Mouse (Mus musculus) testis, postnatal 14 days (tissue): Measurements from ENCODE around the gene Rhbdl3.
"Not testable (repeated sequence)": the region's sequence is repeated elsewhere in the genome, so short reads cannot be mapped to it uniquely, and the experiment has no call there.

Experiments
- DNase-seq: peaks from one replicate; pipeline ENCODE4 v3.0.0; 2021; ENCODE audit warnings: low spot score

Rhbdl3 gene

DNA sequence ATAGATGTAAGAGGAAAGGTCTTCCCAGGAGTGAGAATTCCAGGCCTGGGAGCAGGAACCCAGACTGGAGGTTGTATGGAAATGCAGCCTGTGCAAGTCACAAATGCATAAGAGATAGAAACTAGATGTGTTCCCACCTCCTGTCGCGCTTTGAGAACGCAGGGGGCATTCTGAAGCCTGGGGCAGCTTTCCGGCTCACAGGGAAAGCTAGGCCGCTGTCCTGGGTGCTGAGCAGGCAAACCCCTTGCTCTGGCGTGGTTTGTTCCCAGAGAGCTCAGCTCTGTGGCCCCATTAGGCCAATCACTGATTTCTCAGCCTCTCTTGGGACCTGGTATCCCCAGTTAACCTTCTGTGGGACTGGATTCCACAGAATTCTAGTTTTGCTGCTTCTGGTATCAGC is 11.9 kb downstream of the Rhbdl3 start:
- DNase-seq = no peak

DNA sequence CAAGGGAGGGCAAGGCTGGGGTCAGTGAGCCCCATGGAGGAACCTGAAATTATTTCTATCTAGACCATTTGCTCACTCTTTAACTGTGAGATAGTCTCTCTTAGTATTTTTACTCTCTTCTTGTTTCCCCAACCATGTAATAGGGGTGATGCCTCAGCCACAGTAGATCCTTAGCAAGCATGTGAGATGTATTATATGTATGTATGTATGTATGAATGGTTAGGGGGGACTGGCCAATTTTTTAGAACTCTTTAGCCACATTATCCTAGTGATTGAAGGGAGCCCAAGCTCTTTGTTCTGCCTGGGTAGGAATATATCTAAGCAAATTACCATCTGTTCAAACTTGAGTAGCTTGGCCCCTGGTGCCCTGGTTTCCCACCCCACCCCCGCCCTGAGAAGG is 12.8 kb downstream of the Rhbdl3 start:
- DNase-seq = no peak

DNA sequence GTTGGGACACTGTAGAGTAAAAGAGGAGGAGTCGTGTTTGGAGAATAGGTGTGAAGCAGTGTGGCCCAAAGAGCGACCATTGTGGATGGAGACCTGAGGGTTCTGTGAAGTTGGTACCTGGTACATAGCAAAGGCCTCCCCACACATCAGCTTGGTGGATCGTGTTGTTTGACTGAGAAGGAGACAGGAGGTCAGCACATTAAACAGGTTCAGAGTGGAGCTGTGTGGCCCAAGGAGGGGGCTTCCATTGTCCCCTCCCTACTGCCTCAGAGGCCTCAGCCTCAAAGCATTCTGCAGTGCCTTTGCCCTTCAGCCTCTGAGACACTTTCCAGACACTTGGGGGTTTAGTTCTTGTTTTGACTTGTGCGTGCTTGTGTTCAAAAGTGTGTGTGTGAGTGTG is 13.2 kb downstream of the Rhbdl3 start:
- no peak for DNase-seq

DNA sequence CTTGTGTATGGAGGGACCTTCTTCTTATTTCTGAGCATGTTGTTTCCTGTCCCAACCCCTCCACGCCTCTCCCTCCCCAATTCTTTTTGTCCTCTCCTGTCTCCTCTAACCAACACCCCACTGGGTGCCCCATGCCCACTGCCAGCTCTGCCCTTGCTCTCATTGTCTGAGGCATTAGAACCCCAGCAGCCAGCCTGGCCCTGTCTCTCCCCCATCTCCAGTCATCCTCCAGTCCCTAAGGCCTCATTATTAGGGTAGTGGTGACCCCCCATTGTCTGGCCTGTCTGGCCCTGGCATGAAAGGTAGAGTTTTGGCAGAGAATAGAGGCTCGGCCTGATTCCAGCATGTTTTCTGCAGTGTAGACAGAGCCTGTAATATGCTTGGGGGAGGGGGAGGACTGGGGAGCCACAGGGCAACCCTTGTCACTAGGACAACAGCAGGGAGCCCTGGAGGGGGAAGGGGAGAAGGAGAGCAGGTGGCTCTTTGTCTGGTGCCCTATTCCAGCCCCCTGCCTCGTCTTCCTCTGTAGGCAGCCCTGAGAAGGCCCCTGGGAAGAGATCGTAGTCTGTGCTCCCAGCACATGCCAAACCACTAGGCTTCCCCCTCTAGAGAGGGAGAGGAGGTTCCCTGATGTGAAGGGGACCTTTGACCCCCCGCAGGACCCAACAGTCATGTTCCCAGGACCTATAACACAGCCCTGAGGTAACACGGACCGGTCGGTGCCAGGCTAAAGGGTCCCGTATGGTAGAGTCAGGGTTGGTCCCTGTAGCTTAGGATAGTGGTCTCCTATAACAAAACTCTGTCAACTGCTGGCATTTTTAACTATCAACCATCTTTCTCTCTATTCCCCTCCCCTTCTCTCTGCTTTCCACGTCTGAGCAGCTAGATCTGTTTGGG is 15.3 kb downstream of the Rhbdl3 start:
- no peak for DNase-seq

DNA sequence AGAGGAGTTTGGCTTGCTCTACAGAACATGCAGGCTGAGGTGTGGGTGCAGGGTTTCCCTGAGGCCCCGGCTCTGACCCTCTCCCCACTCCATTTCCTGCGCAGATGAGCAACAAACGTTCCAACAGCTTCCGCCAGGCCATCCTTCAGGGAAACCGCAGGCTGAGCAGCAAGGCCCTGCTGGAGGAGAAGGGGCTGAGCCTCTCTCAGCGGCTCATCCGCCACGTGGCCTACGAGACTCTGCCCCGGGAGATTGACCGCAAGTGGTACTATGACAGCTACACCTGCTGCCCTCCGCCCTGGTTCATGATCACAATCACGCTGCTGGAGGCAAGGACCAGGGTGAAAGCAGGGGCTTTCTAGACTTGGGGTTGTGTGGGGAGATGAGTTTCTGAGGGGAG is 22.5 kb downstream of the Rhbdl3 start:
- no peak for DNase-seq

DNA sequence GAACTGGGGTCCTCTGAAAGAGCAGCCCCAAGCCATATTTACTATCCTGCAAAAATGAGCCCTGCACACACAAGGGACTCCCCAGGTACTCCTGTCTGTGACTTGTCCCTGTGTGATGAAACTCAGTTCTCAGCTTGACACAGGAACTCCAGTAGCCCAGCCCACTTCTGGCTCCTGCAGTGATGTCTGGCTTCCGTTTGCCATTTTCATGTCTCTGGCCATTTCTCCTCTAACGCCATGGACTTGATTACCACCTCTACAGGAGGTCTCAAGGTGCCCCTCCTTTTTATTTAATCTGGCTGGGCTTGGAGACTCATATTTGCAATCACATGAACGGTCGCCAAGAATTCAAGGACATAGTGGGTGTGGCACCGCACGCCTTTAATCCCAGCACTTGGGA is 23.9 kb downstream of the Rhbdl3 start:
- no peak for DNase-seq

DNA sequence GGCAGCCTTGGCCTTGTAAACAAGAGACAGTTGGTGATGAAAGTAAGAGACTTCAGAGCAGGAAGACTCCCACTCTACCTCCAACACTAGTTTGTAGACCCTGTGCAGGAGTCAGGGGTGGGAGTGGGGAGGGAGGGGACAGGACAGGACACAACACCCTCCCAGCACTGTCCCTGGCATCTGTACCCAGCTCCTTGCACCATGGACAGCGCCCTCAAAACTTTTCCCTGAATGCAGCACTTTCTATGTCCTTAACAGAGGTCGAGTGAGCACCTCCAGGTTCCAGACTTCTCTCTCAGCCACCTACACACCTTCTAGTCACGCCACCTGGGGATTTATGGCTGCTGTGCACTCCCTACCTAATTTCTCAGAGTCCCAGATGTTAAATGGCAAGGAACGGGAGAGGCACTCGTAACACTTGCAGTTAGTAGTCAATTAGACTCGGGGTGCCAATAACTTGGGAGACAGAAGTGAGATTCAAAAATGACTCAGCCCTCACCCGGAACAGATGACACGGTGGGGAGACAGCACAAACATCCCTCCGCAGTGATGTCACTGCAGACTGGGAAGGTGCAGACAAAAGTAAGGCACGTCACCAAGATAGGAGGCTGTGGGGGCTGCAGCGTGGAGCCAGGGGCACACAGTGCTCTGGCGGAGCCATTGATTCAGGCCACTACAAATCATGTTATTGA is 32.1 kb downstream of the Rhbdl3 start:
- no peak for DNase-seq

DNA sequence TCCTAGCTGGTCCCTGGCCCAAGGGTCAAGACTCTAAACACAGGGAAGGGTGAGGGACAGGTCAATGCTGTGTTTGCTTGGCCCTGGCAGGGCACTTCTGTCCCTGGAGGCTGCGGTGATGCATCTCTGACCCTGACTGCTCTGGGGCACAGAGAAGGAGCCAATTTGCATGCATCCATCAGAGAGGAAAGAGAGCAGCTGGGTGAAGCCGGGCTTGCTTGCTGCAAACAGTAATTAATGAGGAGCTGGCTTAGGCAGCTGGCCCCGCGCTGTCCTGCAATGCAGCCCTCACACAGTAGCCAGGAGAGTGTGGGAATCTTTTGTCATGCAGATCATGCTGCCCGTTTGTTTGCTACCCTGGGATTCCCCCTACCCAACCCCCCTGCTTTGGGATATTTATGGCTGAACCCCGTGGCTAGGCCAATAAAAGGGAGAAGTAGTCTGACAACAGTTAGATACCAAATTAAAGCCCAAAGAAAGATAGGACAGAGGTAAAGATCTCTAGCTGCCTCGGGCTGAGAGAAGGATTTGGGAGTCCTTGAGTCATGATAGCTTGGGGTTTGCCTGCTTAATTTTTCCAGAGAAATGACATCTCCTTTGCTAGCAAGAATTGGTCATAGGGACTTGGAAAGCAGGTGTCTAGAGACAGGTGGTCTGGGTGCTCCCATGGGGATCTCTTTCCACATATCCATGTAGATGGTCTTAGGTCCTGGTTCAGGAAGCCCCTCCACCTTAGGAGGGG is 35.1 kb downstream of the Rhbdl3 start:
- no peak for DNase-seq

DNA sequence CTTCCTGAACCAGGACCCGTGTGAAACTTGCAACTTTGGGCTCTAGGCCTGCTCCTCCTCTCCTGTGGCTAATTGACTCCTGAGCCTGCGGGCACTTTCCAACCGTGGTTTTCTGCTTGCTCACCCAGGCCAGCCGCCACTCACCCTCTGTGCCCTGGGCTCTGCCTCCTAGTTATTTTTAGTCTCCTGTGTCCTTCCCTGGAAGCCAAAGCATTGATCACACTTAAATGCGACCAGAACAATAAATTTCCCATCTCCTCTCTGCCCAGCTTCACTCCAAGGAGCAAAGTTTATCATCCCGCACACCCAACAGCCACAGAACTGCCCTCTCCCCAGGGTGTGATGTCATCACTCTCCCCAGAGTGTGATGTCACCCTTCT is 35.6 kb downstream of the Rhbdl3 start:
- no peak for DNase-seq

DNA sequence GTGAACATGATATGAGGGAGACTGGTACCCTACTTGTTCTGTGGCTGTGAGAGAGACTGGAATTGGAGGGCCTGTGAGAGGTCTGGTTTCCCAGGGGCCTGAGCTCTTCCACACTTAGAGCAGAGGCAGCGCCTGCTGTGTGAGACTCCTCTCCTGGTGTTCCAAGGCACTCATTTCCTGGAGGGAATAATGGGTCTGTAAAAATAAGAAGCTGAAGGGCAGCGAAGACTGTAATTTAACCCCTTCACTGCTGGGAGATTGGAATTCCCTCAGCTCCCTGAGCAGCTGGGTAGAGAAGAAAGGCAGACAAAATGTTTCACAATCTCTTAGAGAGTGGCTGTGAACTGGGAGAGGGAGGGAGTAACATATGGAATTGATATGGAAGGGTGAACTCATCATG is 41.8 kb downstream of the Rhbdl3 start:
- DNase-seq = no peak

DNA sequence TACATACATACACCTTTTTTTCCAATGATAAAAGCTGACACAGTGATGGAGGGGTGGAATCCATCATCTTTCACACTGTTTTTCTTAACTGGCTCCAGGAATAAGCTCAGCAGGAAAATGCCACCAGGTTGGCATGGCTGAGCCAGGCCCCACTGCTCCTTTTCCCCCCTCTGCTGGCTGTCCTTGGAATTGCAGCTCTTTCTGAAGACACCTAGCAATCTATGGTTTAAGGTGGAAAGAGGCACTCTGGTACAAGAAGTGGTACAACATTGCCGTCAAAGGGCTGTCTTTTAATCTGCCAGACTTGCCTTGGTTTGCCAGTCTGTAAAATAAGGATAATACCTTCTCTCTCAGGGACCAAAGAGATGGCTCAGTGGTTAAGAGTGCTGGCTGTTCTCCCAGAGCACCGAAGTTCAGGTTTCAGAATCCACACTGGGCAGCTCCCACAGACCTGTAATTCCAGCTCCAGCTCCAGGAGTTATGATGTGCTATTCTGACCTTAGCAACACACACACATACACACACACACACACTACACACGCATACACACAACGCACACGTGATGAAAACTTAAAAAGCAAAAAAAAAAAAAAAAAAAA is 51.2 kb downstream of the Rhbdl3 start:
- peak; percentile 68 for DNase-seq

DNA sequence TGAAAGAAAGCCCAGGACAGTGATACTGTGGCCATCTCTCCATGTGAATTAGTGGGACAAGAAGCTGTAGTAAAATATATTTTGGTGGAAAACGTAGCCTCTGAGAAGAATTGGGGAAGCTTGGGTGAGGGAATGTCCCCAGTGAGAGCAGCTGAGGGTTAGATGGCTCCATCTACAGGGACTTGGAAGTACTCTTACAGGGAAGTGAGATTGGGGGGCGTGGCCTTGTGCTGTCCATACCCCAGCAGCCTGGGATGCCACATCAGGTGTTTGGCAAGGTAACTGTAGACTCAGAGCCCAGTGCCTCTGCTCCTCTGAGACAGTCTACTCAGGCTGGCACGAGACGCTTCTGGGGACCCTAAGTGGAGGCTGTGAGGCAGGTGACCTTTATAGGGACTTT is 54.1 kb downstream of the Rhbdl3 start:
- DNase-seq = no peak

DNA sequence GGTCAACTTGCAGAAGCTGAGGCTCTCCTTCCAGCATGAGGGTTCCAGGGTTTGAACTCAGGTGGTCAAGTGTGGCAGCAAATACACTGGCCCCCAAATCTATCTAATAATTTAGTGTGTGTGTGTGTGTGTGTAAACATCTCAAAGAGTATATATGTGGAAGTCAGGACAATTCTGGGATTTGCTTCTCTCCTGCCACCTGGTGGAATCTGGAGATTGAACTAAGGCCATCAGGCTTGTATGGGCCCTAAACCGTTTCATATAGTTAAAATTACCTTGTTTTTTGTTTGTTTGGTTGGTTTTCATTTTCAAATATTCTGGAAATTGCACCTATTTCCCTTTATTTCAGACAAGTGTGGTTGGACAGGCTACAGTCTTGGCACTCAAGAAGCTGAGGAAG is 68.2 kb downstream of the Rhbdl3 start:
- DNase-seq = no peak

DNA sequence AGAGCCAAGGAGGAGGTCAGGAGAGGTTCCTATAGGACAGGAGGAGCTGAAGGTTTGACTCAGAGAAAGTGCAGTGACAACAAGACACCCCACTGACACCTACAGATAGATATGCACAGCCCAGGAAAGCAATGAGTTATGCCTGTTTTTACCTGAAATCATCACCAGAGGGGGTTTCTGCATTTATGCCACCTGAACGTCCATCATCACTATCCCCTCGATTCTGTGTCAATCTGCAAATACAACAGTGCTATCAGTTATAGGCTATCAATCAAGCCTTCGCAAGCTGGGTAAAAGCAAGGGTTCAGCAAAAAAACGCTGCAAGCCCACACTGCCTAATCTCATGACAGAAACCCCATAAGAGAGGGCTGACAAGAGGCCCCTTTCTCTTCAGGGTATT is 75.9 kb downstream of the Rhbdl3 start:
- DNase-seq = no peak

DNA sequence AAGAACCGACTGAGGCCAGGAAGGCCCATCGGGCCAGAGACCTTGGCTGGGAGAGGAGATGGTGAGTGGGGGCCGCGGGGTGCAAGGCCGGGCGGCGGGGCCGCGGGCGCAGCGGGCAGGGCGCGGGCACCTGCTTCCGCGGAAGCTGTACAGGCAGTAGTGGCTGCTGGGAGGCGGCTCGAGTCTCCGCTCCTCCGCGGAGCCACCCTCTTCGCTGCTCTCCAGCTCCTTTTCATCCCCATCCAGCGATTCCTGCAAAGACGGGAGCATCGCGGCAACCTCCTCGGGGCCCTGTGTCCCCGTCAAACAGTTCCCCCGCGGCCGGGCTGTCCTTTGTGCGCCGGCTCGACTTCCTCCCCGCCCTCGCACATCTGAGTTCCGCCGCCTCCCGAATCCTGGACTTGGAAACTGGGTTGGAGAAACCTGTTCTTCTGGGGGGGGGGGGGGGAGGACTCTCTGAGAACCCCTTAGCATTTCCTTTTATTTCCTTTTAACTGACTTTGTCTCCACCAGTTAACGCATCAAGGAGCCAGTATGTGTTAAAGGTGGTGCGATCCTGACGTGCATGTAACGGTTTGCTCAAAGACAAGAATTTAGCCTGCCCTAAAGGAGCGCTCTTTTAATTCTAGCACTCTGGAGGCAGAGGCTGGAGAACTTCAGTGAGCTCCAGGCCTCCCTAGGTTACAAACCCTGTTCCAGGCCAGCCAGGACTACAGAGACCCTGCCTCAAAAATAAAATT is 77.2 kb downstream of the Rhbdl3 start, which contains the start of gene 5730455P16Rik:
5730455P16Rik (minus strand) TSS at position 323 of the 740 bp plus-strand sequence.
- peak; percentile 88 for DNase-seq

DNA sequence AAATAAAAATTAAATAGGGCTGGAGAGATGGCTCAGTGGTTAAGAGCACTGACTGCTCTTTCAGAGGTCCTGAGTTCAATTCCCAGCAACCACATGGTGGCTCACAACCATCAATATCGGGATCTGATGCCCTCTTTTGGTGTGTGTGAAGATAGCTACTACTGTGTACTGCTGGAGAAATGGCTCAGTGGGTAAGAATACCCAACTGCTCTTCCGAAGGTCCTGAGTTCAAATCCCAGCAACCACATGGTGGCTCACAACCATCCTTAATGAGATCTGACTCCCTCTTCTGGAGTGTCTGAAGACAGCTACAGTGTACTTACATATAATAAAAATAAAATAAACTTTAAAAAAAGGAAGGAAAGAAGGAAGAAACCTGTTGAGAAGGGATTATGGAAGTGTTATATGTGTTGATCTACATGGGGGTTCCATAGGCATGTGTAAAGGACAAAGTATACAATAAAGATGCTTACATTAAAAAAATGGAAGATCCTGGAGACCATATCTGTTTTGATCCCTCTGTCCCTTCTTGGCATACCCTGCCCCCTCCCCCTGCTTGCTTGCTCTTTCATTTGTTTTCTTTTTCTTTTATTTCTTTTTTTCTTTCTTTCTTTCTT is 77.8 kb downstream of the Rhbdl3 start:
- DNase-seq = not testable (repeated sequence)

DNA sequence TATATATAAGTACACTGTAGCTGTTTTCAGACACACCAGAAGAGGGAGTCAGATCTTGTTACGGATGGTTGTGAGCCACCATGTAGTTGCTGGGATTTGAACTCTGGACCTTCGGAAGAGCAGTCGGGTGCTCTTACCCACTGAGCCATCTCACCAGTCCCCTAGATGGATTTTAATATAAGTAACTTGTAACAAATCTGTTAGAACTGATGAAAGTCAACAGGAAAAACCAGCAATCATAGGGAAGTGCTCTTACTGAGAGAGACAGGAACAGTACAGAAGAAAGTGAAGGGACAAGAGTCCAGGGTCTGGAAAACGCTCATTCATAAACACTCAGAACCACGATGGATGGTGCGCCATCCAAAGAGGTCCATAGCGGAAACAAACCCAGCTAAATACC is 78.5 kb downstream of the Rhbdl3 start:
- DNase-seq = not testable (repeated sequence)

DNA sequence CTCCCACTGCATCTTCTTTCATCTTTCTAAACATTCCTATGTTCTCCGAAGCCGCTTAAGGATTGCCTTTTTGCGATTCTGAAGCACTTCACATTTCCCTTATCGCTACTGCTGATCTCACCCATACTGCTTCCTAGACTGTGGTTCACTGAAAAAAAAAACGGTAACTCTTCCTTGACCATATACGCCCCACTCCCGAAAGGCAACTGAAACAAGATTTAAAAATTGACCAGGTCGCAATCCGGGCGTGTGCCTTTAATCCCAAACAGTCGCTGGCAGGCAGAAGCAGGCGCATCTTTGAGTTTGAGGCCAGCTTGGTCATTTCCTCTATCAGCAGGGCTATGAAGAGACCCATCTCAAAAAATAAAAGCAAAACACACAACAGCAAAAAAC is 81.9 kb downstream of the Rhbdl3 start:
- DNase-seq = peak; percentile 24

DNA sequence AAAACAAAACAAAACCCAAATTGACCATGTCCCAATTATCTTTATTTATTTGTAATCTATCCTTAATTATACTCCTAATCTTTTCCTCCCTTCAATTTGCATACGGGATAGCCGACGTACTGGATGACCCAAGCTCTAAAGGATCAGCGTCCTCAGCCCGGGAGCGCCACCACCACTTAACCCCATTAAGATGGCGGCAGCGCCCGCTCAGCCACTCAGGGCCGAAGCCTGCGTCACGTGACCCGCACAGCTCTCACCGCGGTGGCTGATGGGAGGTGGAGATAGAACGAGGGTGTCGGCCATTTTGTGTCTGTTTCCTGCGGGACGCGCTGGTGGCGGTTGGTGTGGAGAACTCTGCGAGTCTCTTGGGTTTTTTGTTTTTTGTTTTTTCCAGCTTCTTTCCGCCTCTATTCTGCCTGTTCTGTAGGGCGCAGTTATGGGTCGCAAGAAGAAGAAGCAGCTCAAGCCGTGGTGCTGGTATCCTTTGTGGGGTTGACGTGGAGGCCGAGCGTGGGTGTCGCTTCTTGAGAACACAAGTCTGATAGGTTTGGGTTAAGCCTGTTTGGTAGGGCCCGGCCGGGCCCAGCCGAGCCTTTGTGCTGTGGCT is 82.4 kb downstream of the Rhbdl3 start, which contains the start of gene Zfp207:
Zfp207 (plus strand) TSS at position 261 of the 607 bp plus-strand sequence.
- peak; percentile 98 for DNase-seq

DNA sequence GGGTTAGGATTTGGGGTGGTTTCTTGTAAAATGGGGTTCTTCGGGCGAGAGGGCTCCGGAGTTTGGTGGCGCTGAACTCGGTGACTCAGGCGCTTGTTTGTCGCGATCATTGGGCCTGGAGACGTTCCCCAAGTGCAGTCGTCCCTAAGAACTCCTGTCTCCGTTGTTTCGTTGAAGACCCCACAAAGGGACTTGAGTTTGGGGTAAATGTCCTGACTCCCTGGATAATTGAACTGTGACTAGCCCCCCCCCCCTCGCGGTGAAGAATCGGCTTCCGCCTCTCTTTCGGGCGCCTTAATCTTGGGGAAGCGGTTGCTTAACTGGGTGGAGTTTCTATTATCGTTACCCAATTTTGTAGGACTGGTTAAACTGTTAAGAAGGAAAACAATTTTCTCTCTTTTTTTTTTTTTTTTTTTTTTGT is 82.9 kb downstream of the Rhbdl3 start:
- no peak for DNase-seq

DNA sequence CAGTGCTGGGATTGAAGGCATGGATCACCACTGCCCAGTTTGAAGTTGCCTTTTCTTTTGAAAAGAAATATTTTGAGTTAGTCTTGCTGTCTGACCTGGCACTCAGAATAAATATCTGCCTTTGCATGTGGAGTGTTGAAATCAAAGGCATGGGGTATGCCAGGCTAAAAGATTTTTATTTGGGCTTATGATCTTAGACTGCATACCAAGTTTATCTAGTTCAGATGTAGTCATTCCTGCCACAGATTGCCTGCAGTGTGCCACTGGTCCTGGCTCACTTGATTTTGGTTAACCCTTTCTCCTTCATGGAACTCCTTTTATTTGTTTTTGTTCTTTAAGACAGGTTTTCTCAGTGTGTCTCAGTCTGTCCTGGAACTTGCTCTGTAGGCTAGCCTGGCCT is 83.7 kb downstream of the Rhbdl3 start:
- DNase-seq = no peak
